Mouse (Mus musculus): Measurements from ENCODE around the gene Greb1.

The Greb1 gene

GRCm38 (mm10) chr12:16694783-16695182 lies 105.9 kb downstream of the Greb1 start:
- DNase-seq (ENCODE audit: low spot score), result no peak

GRCm38 (mm10) chr12:16690631-16691030 lies 110.1 kb downstream of the Greb1 start:
- DNase-seq (ENCODE audit: low spot score), result no peak

GRCm38 (mm10) chr12:16672246-16672645 lies 128.4 kb downstream of the Greb1 start:
- DNase-seq (ENCODE audit: low spot score), result no peak

DNA sequence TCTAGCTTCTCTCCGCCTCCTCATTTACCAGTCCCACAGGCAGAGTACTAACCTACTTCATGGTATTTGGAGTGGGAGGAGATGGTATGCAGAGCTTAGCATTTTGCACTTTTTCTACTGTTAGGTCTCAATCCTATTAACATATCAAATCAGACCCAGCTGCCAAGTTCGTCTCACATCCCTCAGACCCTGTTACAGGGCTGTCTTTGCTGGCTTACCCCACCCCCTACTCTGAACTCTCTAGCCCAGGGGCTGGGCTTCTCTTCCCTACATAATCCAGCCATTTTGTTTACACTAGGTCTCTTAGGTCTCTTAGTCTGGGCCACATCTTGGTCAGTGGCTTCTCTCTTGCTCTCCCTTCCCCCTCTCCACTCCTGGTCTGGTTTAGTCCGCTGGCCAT lies 131.5 kb downstream of the Greb1 start:
- DNase-seq (ENCODE audit: low spot score), result no peak

- no peak for DNase-seq (ENCODE audit: low spot score)
These were observed 135.7 kb downstream of the Greb1 start for GRCm38 (mm10) chr12:16665022-16665421.

DNA sequence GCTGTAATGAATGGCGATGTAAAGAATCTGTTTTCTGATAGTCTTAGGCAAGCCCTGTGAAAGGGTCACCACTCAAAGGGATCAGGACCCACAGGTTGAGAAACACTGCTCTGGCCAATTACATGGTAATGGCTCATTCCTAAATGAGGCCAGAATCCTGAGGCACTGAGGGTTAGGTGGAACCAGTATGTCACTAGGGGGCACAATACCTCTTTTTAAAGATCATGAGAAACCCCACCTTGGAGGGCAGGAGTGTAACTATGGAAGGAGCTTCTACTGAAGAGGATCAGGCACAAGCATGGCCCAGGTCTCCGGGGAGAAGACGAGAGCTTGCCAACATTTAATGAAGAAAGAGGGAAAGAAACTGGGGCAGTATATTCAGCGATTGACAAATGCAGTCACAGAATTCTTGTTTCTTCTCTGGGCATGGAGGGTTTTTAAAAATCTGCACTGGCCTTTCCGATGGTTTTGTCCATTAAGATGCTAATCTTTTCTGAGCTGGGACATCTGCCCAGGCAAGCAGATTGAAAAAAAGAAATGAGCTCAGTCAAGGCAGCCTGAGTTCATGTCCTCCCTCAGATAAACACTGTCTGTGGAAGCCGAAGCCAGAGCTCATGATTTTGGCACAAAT lies 137.6 kb downstream of the Greb1 start:
- no peak for DNase-seq (ENCODE audit: low spot score)

DNA sequence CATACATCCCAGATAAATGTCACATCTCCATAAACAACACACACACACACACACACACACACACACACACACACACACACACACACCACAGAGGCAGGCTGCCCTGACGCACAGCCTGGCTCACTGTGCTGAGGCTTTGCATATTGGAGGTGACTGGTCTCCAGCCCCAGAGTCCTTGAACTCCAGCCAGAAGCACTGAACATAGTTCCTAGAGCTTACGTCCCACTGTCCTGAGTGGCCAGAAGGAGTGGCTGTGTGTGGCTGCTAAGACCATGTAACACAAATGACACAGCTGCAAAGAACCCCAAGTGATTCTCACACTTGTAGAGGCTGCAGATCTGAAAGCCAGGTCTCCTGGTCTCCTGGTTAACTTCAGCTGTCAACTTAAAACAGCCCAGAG lies 138.8 kb downstream of the Greb1 start:
- no peak for DNase-seq (ENCODE audit: low spot score)

DNA sequence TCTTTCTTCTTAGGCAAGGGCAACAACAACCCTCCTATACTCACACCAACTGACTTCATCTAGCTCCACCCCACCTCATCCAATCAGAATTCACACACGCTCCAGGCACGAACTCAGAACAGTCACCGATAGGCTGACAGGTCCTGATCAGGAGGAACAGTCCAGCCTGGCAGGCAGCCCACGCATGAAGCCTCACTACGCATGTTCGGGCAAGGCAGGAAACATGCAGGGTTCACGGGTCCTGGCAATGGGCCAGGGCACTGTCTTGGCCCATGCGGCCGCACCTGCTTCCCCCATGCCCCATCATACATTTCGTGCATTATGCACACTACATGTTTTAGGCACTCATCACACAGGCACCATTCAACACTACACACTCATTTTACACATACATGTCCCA lies 139.2 kb downstream of the Greb1 start:
- no peak for DNase-seq (ENCODE audit: low spot score)

DNA sequence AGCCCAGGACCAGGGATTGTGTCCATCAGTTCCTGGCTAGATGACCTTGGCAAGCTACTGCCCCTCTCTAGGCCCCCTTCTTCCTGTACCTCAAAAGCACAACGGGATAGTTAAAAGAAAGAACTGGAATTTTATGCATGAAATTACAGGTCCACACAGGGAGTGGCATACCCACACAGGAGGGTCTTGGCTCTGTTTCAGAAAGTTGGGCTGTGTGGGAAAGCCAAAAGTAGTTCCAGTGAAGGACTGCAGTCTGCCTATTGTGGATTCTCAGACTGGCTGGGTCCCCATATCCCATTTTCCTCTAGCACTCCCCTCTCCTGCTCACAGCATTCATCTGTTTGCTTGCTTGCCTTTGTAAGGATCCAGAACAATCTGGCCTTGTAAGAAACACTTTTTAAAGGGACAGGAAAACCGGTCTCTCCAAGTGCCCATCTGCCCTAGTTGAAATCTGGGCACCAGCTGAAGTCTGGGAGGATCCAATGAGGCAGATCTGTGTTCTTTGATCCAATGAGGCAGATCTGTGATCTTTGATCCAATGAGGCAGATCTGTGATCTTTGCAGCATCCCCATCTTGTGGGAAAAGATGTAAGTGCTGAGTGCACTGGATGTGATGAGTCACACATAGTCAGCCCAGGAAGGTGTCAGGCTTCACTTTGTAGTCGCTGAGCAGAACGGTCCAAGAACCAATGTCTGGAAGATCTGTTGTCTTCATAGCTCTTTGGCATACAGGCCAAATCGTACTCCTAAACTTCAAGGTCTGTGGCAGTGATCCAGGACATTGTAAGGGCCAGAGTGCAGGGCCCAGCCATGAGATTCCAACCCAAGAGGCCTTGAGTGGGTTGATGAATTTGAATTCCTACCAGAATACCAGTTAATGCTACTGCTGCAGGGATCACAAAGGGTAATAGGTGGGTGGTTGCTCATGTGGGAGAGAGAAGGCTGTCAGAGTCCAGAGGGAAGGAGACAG lies 143.5 kb downstream of the Greb1 start:
- no peak for DNase-seq (ENCODE audit: low spot score)

- no peak for DNase-seq (ENCODE audit: low spot score)
These were observed 145.1 kb downstream of the Greb1 start for GRCm38 (mm10) chr12:16655604-16656003.

GRCm38 (mm10) chr12:16653332-16654093 lies 147.2 kb downstream of the Greb1 start, which contains the start of gene Ntsr2:
TSS of gene Ntsr2 (plus strand) at chr12:16653382.
- DNase-seq (ENCODE audit: low spot score), result peak; percentile 74

GRCm38 (mm10) chr12:16649819-16650218 lies 150.9 kb downstream of the Greb1 start:
- no peak for DNase-seq (ENCODE audit: low spot score)

GRCm38 (mm10) chr12:16648273-16648672 lies 152.4 kb downstream of the Greb1 start:
- no peak for DNase-seq (ENCODE audit: low spot score)

DNA sequence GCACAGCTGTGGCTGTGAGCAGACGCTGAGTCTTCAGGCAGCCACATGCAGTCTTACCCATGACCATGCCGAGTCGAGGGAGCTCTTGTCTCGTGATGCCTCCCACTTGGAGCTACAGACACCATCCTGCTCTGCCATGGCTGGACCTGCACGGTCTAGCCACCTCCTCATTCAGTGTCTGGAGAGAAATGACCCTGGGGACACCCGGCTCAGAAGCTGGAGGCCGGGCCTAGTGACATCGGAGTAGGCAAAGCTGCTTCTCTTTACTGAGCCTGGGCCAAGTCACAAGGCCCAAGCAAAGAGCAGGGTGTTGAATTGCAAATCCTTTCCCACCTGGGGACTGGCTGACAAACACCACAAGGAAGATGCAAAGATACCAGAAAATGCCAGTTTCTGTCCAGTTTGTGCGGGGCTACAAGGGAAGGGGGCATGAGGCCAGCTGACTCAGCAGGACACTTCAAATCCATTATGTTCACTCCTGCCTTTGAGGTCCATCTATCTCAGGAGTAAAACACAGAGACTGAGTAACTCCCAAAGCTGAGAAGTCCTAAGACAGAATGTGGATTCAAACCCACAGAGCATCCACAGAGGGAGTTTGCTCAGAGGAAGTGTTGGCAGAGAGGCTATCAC lies 153.8 kb downstream of the Greb1 start:
- DNase-seq (ENCODE audit: low spot score), result no peak

- DNase-seq (ENCODE audit: low spot score), result peak; percentile 50
These were observed 156.0 kb downstream of the Greb1 start for GRCm38 (mm10) chr12:16644698-16645097.

GRCm38 (mm10) chr12:16643508-16644345 lies 157.0 kb downstream of the Greb1 start:
- DNase-seq (ENCODE audit: low spot score), result peak; percentile 63

DNA sequence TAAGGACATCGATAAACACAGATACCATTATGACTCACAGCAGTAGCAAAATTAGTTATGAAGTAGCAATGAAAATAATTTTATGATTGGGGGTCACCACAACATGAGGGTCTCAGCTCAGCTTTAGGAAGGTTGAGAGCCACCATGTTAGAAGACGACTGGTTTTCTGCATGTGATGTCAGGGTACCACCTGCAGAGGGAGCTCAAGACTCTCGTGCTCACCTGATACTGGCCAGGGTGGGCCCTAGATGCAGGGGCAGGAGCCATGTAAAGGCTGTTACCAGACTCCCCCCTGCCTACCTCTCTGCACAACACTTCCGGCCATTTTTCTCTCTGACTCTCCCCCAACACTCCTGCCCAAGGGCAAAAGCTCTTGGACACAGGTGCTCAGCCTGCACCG lies 158.7 kb downstream of the Greb1 start:
- DNase-seq (ENCODE audit: low spot score), result peak; percentile 25

GRCm38 (mm10) chr12:16640075-16640474 lies 160.6 kb downstream of the Greb1 start:
- DNase-seq (ENCODE audit: low spot score), result no peak

GRCm38 (mm10) chr12:16639078-16639771 lies 161.5 kb downstream of the Greb1 start:
- peak; percentile 70 for DNase-seq (ENCODE audit: low spot score)

DNA sequence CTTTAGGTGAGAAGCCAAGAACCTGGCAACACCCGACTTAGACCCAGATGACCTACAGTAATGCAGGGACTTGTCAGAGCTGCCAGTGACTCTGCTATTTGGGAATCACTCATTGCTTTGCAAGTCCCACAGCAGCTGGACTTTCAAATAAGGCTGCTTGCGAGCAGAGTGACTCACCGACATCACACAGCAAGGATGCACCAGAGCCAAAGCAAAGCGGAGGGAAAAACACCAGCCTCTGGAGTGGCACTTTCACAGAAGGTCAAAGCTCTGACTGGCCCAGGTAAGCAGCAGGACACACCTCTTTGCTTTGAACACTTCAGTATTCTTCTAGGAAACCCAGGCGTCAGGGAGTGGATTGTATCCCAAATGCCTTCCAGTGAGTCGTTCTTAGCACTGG lies 164.9 kb downstream of the Greb1 start:
- no peak for DNase-seq (ENCODE audit: low spot score)
